9 mouse cellular contexts compared by ENCODE assay signal in the genomic region with DNA sequence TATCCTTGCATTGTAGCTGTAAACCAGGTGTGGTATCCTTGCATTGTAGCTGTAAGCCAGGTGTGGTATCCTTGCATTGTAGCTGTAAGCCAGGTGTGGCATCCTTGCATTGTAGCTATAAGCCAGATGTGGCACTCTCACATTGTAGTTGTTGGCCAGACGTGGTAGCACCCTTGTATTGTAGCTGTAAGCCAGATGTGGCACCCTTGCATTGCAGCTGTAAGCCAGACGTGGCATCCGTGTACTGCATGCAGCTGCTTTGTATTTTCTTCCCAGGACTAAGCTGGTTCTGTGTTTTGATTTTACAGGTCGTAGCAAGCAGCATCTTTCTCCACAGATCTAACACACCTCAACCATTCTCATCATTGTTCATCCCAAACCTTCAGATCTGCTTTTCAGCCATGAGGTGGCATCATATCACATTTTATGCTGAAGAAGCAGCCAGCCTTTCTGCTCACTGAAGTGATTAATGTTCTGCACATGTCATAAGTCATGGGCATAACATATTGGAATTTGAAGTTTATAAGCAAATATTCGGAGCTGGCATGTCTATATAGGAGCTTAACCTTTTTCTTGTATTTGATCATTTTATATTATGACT.
A peak's percentile ranks its signal among the peaks of the same experiment; 100 is the strongest.
DNase-seq lines count a peak whose midpoint lies in the region; ATAC-seq and TF ChIP-seq lines count a peak whose summit lies in the region.
"Had no signal": no experiment of that assay in that cellular context is flagged by ENCODE, and none has a peak within 500 bp of the region (broad histone marks: within the 10 kb centered on the region; RNA-seq: fewer than 3 reads in every experiment).

No protein-coding gene starts in this region.

- peak; percentile 66 for TF ChIP-seq CTCF in heart, adult 2 months (IDR thresholded peaks at IDR 0.05)

- H3K36me3 ChIP-seq in heart, adult 2 months (ENCODE audit: control insufficient read depth, insufficient read depth, low read length), result no peaks in the 10 kb centered on the region
- H3K36me3 ChIP-seq in heart, embryonic 12.5 days, result no peaks in the 10 kb centered on the region

- no peak overlapping the region for H3K27ac ChIP-seq in heart, adult 2 months
- H3K27ac ChIP-seq in heart, embryonic 12.5 days (ENCODE audit: poor library complexity, severe bottlenecking), result no peak overlapping the region

- DNase-seq in heart, adult 2 months, result no peak
- peak; percentile 37 to 45 for DNase-seq in right cerebral cortex, postnatal 10 days (ENCODE audit: low spot score in 2 of 2)
- no peak for DNase-seq in right cerebral cortex, postnatal 36 days (ENCODE audit: low spot score in 2 of 2)
- DNase-seq in layer of hippocampus, adult 9-10 months (ENCODE audit: low spot score), result peak; percentile 16
- peak; percentile 8 for DNase-seq in right cerebral cortex, postnatal 25 days
- no peak for DNase-seq in kidney, postnatal 4 days

- no peaks in the 10 kb centered on the region for H3K79me2 ChIP-seq in heart, adult 2 months (replicated peaks; ENCODE audit: control insufficient read depth, insufficient read depth, low read length)

- 61% methylated on average over 5 of the region's 5 CpGs for WGBS in heart, adult 2 months
- 64% methylated on average over 5 of the region's 5 CpGs for WGBS in heart, embryonic 12.5 days

- H3K27me3 ChIP-seq in heart, adult 2 months (ENCODE audit: control insufficient read depth, insufficient read depth, low read length), result no peaks in the 10 kb centered on the region
- H3K27me3 ChIP-seq in heart, embryonic 12.5 days (replicated peaks), result no peaks in the 10 kb centered on the region

- TF ChIP-seq EP300 in heart, adult 2 months (IDR thresholded peaks at IDR 0.05; ENCODE audit: insufficient read depth, low read depth, low read length), result no peak

- H3K9ac ChIP-seq in heart, adult 2 months (ENCODE audit: low read depth, low read length), result no peak overlapping the region
- no peak overlapping the region for H3K9ac ChIP-seq in heart, embryonic 12.5 days

- no peak overlapping the region for H3K4me3 ChIP-seq in heart, adult 2 months
- H3K4me3 ChIP-seq in heart, embryonic 12.5 days, result no peak overlapping the region
- H3K4me3 ChIP-seq: erythroblast, embryonic 14.5 days had no signal

- H3K9me3 ChIP-seq in heart, embryonic 12.5 days (replicated peaks), result no peaks in the 10 kb centered on the region

- intact Hi-C loops in heart, adult 2 months (cut with DNase I), result loop anchor here (1.0 kb wide), 1 partner anchor 649 kb away; no protein-coding TSS in a partner anchor

- no peak for TF ChIP-seq POLR2A in heart, adult 2 months (IDR thresholded peaks at IDR 0.05; ENCODE audit: insufficient read depth, low read depth, low read length)

- ATAC-seq in heart, embryonic 12.5 days (ENCODE audit: insufficient number of reproducible peaks, low FRiP score), result no peak
- no peak for ATAC-seq in erythroblast, adult 5-6 weeks (replicated peaks; ENCODE audit: low FRiP score, poor library complexity, severe bottlenecking)

- peaks cover 1% of the 10 kb centered on the region; the same call in 1 of the 2 replicates for H3K4me1 ChIP-seq in heart, adult 2 months (ENCODE audit: control insufficient read depth, insufficient read depth, low read length)
- H3K4me1 ChIP-seq in heart, embryonic 12.5 days (replicated peaks), result peaks cover 10% of the 10 kb centered on the region

- H3K4me2 ChIP-seq in heart, embryonic 12.5 days, result no peak overlapping the region

Comparison
In these comparisons a context has a peak if more than half of its experiments do, and no peak if none do; other contexts are left out.
1. DNase-seq: peak in right cerebral cortex, postnatal 10 days (2 of 2), layer of hippocampus, adult 9-10 months (single experiment) and right cerebral cortex, postnatal 25 days (single experiment); none in heart, adult 2 months (0 of 2), right cerebral cortex, postnatal 36 days (0 of 2) and kidney, postnatal 4 days (0 of 2).